Mouse (Mus musculus): ENCODE measurements around the gene Il23a. TPM values are rescaled to one million over a fixed set of nuclear protein-coding genes. Genes with fewer than 3 reads are reported as not detected.
A peak's percentile ranks its signal among the peaks of the same experiment; 100 is the strongest.
"Not testable (repeated sequence)": the region's sequence is repeated elsewhere in the genome, so short reads cannot be mapped to it uniquely, and the experiment has no call there.

Il23a gene
- polyA plus RNA-seq, 1 experiment, result not detected

DNA sequence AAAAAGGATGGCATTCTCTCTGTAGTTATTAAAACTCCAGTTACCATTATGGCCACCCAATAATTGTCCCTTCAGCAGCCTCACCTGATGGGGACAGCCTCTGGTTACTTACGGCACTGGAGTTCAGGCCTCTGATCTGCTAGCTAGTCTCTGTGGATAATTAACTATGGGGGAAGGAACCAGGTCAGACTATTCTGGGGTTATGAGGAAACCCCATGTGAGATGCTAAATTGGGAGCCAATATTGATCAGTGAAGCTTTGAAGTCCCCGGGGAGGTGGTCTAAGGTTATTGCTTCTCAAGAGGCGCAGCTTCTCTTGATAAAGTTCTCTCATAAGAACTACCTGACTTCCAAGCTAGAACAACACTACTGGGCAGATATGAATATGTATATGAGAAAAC is 37.6 kb upstream of the Il23a start:
- Histone ChIP-seq H3K4me3 (ENCODE audit: insufficient read depth, low read length) (no peak overlapping the region), H3K4me1 (ENCODE audit: control insufficient read depth, insufficient read depth, low read length) (peaks cover 13% of the 10 kb centered on the region), H3K27ac (ENCODE audit: insufficient read depth, low read depth, low read length) (no peak overlapping the region)
- TF ChIP-seq CTCF (IDR thresholded peaks at IDR 0.05; ENCODE audit: low read depth, low read length) (no peak), POLR2A (IDR thresholded peaks at IDR 0.05; ENCODE audit: borderline replicate concordance, low read depth, low read length) (no peak)

DNA sequence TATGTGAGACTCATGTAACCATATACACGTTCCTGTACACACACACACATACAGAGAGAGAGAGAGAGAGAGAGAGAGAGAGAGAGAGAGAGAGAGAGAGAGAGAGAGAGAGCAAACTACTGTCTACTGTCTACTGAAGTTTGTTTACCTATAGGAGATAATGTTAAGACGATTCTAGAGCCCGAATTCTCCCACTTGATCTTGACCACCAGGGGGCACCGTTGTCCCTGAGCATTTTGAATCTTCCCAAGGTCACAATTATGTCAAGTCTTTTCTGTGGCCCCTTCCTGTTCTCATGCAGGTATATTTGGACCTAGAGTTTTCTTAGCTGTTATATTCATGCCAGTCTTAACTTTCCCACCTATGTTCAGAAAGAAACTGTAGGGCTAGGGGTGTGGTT is 37.0 kb upstream of the Il23a start:
- no peak for TF ChIP-seq POLR2A (IDR thresholded peaks at IDR 0.05; ENCODE audit: borderline replicate concordance, low read depth, low read length)
- TF ChIP-seq CTCF (IDR thresholded peaks at IDR 0.05; ENCODE audit: low read depth, low read length), result no peak
- H3K4me3 ChIP-seq (ENCODE audit: insufficient read depth, low read length), result no peak overlapping the region
- no peak overlapping the region for H3K27ac ChIP-seq (ENCODE audit: insufficient read depth, low read depth, low read length)
- peaks cover 9% of the 10 kb centered on the region for H3K4me1 ChIP-seq (ENCODE audit: control insufficient read depth, insufficient read depth, low read length)

DNA sequence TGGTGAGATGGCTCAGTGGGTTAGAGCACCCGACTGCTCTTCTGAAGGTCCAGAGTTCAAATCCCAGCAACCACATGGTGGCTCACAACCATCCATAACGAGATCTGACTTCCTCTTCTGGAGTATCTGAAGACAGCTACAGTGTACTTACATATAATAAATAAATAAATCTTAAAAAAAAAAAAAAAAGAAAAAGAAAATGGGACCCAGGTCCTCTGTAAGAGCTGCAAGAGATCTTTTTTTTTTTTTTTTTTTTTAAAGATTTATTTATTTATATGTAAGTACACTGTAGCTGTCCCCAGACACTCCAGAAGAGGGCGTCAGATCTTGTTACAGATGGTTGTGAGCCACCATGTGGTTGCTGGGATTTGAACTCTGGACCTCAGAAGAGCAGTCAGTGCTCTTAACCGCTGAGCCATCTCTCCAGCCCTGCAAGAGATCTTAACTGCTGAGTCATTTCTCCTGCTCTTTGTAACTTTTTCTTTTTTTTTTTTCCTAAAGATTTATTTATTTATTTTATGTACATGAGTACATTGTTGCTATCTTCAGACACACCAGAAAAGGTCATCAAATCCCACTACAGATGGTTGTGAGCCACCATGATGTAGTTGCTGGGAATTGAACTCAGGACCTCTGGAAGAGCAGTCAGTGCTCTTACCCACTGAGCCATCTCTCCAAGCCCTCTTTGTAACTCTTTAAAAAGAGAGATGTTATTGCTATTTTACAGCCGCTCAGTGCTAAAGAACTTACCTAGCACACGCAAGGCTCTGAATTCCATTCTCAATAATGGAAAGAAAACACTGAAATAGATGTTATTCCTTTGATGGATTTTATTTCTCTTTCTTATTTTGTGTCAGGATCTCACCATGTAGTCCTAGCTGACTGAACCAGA is 34.1 kb upstream of the Il23a start:
- not testable (repeated sequence) for H3K4me3 ChIP-seq (ENCODE audit: insufficient read depth, low read length); H3K4me1 ChIP-seq (ENCODE audit: control insufficient read depth, insufficient read depth, low read length); H3K27ac ChIP-seq (ENCODE audit: insufficient read depth, low read depth, low read length)

DNA sequence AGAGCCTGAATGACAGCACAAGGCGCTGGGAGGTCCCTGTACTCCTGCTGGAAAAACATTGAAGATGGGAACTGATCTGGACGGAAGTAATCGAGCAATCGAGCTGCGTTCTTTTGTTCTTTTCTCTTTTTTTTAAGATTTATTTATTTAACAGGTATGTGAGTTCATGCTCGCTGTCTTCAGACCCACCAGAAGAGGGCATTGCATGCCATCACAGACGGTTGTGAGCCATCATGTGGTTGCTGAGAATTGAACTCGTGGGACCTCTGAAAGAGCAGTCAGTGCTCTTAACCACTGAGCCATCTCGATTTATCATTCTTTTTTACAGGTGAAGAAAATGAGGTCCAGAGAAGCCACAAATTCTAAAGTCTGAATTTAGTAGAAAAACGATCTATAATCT is 29.1 kb upstream of the Il23a start:
- peaks cover 3% of the 10 kb centered on the region for H3K4me1 ChIP-seq (ENCODE audit: control insufficient read depth, insufficient read depth, low read length)
- no peak overlapping the region for H3K27ac ChIP-seq (ENCODE audit: insufficient read depth, low read depth, low read length)
- TF ChIP-seq POLR2A (IDR thresholded peaks at IDR 0.05; ENCODE audit: borderline replicate concordance, low read depth, low read length) (no peak), CTCF (IDR thresholded peaks at IDR 0.05; ENCODE audit: low read depth, low read length) (peak; percentile 15; the same call in 1 of the 2 replicates)
- H3K4me3 ChIP-seq (ENCODE audit: insufficient read depth, low read length), result no peak overlapping the region

DNA sequence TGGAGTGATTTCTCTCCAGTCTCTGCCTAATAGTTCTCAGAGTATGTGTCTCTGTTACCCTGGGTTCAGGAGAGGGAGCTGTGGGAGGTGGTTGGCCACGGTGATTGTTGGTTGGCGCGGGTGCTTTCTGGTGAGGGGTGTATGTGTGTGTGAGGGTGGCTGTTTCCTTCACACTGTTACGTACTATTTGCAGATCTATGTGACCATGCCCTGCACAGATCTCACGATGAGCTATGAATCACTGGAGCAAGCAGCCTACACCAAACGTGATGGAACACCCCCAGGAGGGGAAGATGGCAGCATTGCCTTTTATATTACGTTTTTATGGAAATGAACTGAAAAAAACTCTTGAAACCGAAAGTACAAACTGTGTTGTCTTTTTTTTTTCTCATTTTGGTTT is 28.3 kb upstream of the Il23a start:
- TF ChIP-seq CTCF (IDR thresholded peaks at IDR 0.05; ENCODE audit: low read depth, low read length) (no peak), POLR2A (IDR thresholded peaks at IDR 0.05; ENCODE audit: borderline replicate concordance, low read depth, low read length) (no peak)
- Histone ChIP-seq H3K27ac (ENCODE audit: insufficient read depth, low read depth, low read length) (no peak overlapping the region), H3K4me1 (ENCODE audit: control insufficient read depth, insufficient read depth, low read length) (peaks cover 3% of the 10 kb centered on the region), H3K4me3 (ENCODE audit: insufficient read depth, low read length) (no peak overlapping the region)

DNA sequence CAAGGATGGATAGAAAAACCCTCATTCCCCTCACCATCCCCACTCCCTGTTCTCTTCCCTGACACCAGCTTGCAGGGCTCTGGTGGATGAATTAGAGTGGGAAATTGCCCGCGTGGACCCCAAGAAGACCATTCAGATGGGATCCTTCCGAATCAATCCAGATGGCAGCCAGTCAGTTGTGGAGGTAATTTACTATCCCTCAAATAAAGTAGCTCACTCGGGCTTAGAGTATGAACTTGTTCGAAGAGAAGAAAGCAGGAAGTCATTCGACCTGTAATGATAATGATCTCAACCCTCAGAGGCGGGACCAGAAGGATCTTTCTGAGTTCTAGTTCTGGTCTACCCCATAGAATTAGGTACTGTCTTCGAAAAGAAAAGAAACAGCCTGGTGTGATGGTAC is 25.0 kb upstream of the Il23a start:
- peaks cover 7% of the 10 kb centered on the region for H3K4me1 ChIP-seq (ENCODE audit: control insufficient read depth, insufficient read depth, low read length)
- 0 out of 2 replicates have a peak overlapping the region, but pooled peaks have one; percentile 2 for H3K27ac ChIP-seq (ENCODE audit: insufficient read depth, low read depth, low read length)
- TF ChIP-seq POLR2A (IDR thresholded peaks at IDR 0.05; ENCODE audit: borderline replicate concordance, low read depth, low read length) (no peak), CTCF (IDR thresholded peaks at IDR 0.05; ENCODE audit: low read depth, low read length) (no peak)
- H3K4me3 ChIP-seq (ENCODE audit: insufficient read depth, low read length), result peak overlapping the region; percentile 98

DNA sequence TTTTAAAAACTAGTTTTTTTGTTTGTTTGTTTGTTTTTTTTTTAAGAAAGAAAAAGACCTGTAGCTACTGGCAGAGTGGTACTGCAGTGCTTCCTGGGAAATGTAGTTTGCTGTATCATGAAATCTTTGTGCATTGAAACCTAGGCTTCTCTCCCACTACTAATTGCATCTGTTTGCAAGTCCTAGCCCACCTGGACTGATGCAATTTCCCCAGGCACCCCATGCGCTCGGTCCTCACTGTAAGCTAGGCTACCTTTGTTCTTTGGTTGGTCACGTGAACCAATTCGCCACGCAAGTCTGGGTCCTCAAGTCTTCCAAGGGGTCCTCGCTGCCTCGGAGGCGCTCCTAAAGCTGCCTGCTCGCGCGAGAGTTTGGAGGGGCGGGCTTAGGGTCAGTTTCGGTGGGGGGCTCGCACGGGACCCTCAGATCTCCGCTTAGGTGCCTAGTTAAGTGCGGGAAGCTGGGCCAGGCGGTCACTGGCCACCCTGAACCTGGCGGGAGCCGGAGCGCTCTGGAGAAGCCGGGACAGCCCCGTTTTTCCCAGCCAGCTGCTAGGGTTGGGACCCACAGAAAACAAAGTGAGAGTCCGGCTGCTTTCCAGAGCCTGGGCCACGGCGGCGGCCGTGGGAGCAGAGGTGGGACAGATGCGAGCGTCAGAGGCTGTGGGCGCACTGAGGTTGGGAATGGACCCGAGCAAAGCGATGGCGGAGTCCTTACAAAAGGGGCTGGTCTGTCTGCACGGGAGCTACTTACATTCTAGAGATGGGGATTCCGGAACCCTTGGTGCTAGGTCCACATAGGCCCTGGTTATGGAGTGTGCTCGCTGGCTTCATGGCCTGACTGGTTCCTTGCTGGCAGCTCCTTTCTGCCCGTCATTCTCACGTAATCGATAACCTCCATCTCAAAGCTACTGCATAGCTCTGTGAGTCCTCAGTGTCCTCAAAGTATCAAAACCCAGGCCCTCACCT is 23.9 kb upstream of the Il23a start, which contains the start of gene Cnpy2:
Cnpy2 (plus strand) TSS at position 319 of the 968 bp plus-strand sequence.
- TF ChIP-seq POLR2A (IDR thresholded peaks at IDR 0.05; ENCODE audit: borderline replicate concordance, low read depth, low read length) (no peak), CTCF (IDR thresholded peaks at IDR 0.05; ENCODE audit: low read depth, low read length) (no peak)
- Histone ChIP-seq H3K4me3 (ENCODE audit: insufficient read depth, low read length) (peak within 1 kb of the TSS; percentile 98), H3K27ac (ENCODE audit: insufficient read depth, low read depth, low read length) (peak within 1 kb of the TSS; percentile 68), H3K4me1 (ENCODE audit: control insufficient read depth, insufficient read depth, low read length) (peaks cover 7% of the 10 kb centered on the region)

DNA sequence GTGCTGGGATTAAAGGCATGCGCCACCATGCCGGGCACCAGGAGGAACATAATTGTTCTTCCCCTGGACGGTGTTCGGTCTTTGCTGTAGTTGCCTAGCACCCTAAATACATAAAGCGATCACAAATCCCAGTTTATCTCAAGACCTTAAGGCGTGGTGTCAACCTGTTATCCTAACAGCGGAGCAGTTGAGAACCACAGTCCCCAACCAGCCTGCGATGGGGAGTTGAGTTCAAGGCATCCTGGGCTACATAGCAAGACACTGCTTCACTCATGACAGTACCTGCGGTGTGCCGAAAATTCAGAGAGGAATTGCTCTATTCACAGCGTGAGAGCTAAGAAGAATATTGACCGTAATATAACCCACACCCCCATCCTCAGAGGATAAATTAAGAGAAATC is 23.1 kb upstream of the Il23a start:
- peaks cover 7% of the 10 kb centered on the region for H3K4me1 ChIP-seq (ENCODE audit: control insufficient read depth, insufficient read depth, low read length)
- H3K4me3 ChIP-seq (ENCODE audit: insufficient read depth, low read length), result peak overlapping the region; percentile 63
- H3K27ac ChIP-seq (ENCODE audit: insufficient read depth, low read depth, low read length), result no peak overlapping the region
- TF ChIP-seq POLR2A (IDR thresholded peaks at IDR 0.05; ENCODE audit: borderline replicate concordance, low read depth, low read length) (no peak), CTCF (IDR thresholded peaks at IDR 0.05; ENCODE audit: low read depth, low read length) (no peak)

DNA sequence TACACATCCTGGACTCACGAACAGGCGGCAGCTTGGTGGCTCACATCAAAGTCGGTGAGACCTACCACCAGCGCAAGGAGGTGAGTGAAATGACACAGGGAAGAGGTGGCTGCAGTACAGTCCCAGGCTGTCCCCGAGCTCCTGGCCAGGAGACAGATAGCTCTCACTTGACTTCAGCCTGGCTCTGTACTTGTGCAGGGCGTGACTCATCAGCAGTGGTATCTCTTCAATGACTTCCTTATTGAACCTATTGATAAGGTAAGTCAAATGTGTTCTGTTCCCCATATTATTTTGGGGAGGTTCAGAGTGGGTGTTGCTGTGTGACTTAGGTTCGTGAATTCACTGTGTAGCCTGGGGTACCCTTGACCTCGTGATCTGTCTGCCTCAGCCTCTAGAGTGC is 17.0 kb upstream of the Il23a start:
- H3K27ac ChIP-seq (ENCODE audit: insufficient read depth, low read depth, low read length), result no peak overlapping the region
- no peak for TF ChIP-seq CTCF (IDR thresholded peaks at IDR 0.05; ENCODE audit: low read depth, low read length)
- TF ChIP-seq POLR2A (IDR thresholded peaks at IDR 0.05; ENCODE audit: borderline replicate concordance, low read depth, low read length), result no peak

More for the DNA sequence above, 17.0 kb upstream of the Il23a start:
- no peaks in the 10 kb centered on the region for H3K4me1 ChIP-seq (ENCODE audit: control insufficient read depth, insufficient read depth, low read length)
- no peak overlapping the region for H3K4me3 ChIP-seq (ENCODE audit: insufficient read depth, low read length)
